Mouse (Mus musculus) forebrain, embryonic 16.5 days (tissue): Measurements from ENCODE around the gene Ubxn4. TPM values are rescaled to one million over a fixed set of nuclear protein-coding genes. Genes with fewer than 3 reads are reported as not detected.
"Not testable (repeated sequence)": the region's sequence is repeated elsewhere in the genome, so short reads cannot be mapped to it uniquely, and the experiment has no call there.

Source experiments
- ATAC-seq: fragments of 200-750 bp; cut with Nextera tagmentation; 2 replicates; pipeline ENCODE4 v1.8.0; 2017; ENCODE audit warnings: mild to moderate bottlenecking, moderate library complexity
- H3K27ac ChIP-seq: fragments of 300-500 bp; sonication (generic); 2 replicates; pipeline ENCODE4 v1.5.1; 2014; ENCODE audit warnings: low read length, control low read depth
- H3K27me3 ChIP-seq: fragments of 300-500 bp; sonication (generic); replicated peaks from 2 replicates; pipeline ENCODE4 v1.6.1; 2014; ENCODE audit warnings: low read length; ENCODE audit not compliant: control insufficient read depth, insufficient read depth
- H3K36me3 ChIP-seq: fragments of 300-500 bp; sonication (generic); 2 replicates; pipeline ENCODE4 v1.6.1; 2014; ENCODE audit not compliant: control insufficient read depth, insufficient read depth
- H3K4me1 ChIP-seq: fragments of 300-500 bp; sonication (generic); replicated peaks from 2 replicates; pipeline ENCODE4 v1.6.1; 2014; ENCODE audit warnings: low read length; ENCODE audit not compliant: control insufficient read depth, insufficient read depth
- H3K4me2 ChIP-seq: fragments of 300-500 bp; sonication (generic); 2 replicates; pipeline ENCODE4 v1.6.1; 2014; ENCODE audit warnings: mild to moderate bottlenecking, low read length, control low read depth
- H3K4me3 ChIP-seq: fragments of 300-500 bp; sonication (generic); replicated peaks from 2 replicates; pipeline ENCODE4 v1.5.1; 2014; ENCODE audit warnings: mild to moderate bottlenecking, low read length, control low read depth
- H3K9ac ChIP-seq: fragments of 300-500 bp; sonication (generic); replicated peaks from 2 replicates; pipeline ENCODE4 v1.6.1; 2014; ENCODE audit warnings: low read depth, low read length, control low read depth
- H3K9me3 ChIP-seq: fragments of 300-500 bp; sonication (generic); 2 replicates; pipeline ENCODE4 v1.6.1; 2016; ENCODE audit warnings: low read length; ENCODE audit not compliant: control insufficient read depth
- WGBS: fragments of 180-500 bp; shearing (Covaris S2); extraction: QIAGEN DNeasy Blood & Tissue Kit; methylation state at CpG from one replicate; pipeline ENCODE4 v1.1.7; 2014; 5-methylcytosine and 5-hydroxymethylcytosine counted together
- polyA plus RNA-seq: library from polyadenylated mRNA; unstranded; fragments of >200 nt; fragmentation: Nextera tagmentation; extraction: Ambion mirVana; gene quantifications from 2 replicates; pipeline ENCODE4 v1.2.1, GENCODE M21; 2015

Ubxn4 gene
- polyA plus RNA-seq, 1 experiment from 2014 or later, result 71.1 TPM

DNA sequence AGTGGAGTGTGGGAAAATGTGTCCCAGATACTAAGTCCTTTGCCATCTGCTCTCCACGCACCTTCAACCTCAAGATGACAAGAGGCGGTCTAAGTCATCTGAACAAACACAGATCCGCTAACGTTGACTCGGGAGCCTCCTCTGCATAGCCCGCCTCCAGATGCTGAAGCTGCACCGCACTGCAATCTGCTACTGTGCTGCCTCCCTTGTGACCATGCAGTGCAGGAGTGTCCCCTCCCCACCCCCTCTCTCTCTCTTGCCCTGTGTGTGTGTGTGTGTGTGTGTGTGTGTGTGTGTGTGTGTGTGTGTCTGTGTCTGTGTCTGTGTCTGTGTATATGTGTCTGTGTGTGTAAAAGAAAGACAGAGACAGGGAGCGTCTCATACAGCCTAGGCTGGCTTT lies 51.5 kb downstream of the Ubxn4 start:
- Histone ChIP-seq H3K4me2 (no peak overlapping the region), H3K27me3 (no peaks in the 10 kb centered on the region), H3K27ac (no peak overlapping the region), H3K9ac (no peak overlapping the region), H3K36me3 (no peaks in the 10 kb centered on the region), H3K9me3 (no peaks in the 10 kb centered on the region), H3K4me1 (no peaks in the 10 kb centered on the region), H3K4me3 (no peak overlapping the region)
- ATAC-seq, result no peak
- WGBS, result 83% methylated on average over 8 of the region's 8 CpGs

DNA sequence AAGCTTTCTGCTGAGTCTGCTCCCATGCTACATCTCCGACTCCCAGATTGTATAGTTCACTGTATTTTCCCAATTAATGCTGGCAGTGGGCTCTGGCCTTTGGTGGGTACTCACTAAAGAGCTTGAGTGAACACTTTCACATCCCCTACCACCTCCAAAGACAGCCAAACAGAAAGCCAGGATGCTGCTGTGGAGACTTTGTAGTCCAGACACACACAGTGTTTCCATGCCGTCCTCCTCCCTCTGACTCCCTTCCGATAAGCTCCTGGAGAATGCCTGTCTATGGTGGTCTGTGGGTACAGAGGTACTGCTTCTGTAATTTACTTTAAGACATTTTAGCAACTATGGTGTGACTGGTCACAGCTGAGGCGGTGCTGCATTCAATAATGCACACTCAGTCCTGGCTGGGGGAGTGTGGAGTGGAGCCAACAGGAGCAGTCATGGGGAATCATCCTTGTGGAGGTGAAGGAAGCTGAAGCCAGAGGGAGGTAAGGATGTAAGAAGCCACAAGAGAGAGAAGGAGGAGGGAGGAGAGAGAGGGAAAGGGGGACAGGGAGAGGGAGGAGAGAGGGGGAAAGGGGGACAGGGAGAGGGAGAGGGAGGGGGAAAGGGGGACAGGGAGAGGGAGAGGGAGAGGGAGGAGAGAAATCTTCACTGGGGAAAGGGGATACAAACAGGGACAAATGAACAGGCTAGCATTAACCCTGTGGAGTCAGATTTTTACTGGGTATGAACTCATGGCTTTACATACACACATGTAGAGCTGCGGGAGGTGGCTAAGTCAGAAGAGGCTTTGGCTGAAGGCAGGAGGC lies 52.2 kb downstream of the Ubxn4 start:
- Histone ChIP-seq H3K4me1 (no peaks in the 10 kb centered on the region), H3K4me3 (no peak overlapping the region), H3K27ac (no peak overlapping the region), H3K27me3 (no peaks in the 10 kb centered on the region), H3K9me3 (no peaks in the 10 kb centered on the region), H3K4me2 (no peak overlapping the region), H3K36me3 (no peaks in the 10 kb centered on the region), H3K9ac (no peak overlapping the region)
- peak; percentile 43 for ATAC-seq
- 53% methylated on average over 5 of the region's 5 CpGs for WGBS

DNA sequence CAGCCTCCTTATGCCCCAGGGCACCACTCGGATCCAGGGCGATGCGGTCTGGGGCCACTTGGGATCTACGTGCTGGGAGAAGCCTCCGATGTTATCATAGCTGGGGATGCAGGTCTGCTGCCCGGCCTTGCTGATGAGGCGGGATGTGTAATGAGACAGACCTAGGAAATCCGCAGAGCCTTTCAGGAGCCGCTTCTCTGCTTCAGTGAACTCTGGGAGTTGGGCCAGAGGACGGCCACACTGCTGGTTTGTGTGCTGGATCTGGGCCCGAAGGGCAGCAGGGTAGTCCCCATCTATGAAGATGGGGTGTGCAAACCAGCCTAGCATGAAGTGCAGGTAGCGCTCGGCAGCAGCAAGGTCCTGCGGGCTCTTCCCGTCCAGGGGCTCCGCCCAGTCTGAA lies 60.1 kb downstream of the Ubxn4 start:
- Histone ChIP-seq H3K27ac (no peak overlapping the region), H3K9ac (no peak overlapping the region), H3K36me3 (no peaks in the 10 kb centered on the region), H3K4me1 (no peaks in the 10 kb centered on the region), H3K27me3 (no peaks in the 10 kb centered on the region), H3K9me3 (no peaks in the 10 kb centered on the region), H3K4me2 (peak overlapping the region; percentile 41), H3K4me3 (peak overlapping the region; percentile 12)
- ATAC-seq, result peak; percentile 80
- WGBS, result 63% methylated on average over 16 of the region's 16 CpGs

- Histone ChIP-seq H3K9ac (no peak overlapping the region), H3K27me3 (no peaks in the 10 kb centered on the region), H3K36me3 (no peaks in the 10 kb centered on the region), H3K9me3 (no peaks in the 10 kb centered on the region), H3K27ac (no peak overlapping the region), H3K4me1 (no peaks in the 10 kb centered on the region), H3K4me2 (no peak overlapping the region), H3K4me3 (no peak overlapping the region)
- WGBS, result 91% methylated on average over 3 of the region's 3 CpGs
- ATAC-seq, result no peak
Observed at GRCm38 (mm10) chr1:128309043-128309442, 65.3 kb downstream of the Ubxn4 start.

DNA sequence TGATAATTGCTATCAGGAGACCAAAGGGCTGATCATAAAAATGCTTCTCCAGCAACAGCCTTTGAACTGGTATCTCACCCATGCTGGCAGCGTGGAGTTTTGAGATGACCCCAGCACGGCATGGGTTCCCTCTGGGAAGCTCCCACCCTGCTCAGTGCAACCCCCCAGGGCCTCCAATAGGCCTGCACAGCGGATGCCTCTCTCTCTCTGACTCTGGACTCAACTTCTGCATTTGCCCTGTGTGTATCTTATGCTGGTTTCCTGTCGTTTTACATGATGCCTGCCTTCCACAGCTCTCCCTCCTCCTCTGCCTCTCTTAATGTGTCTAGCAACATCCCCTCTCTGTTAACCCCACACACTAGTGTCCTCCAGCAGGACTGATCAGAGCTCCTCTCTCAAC lies 70.9 kb downstream of the Ubxn4 start:
- Histone ChIP-seq H3K4me2 (no peak overlapping the region), H3K9ac (no peak overlapping the region), H3K4me3 (no peak overlapping the region), H3K27ac (no peak overlapping the region), H3K27me3 (no peaks in the 10 kb centered on the region), H3K9me3 (no peaks in the 10 kb centered on the region), H3K36me3 (no peaks in the 10 kb centered on the region), H3K4me1 (no peaks in the 10 kb centered on the region)
- no peak for ATAC-seq
- 74% methylated on average over 4 of the region's 4 CpGs for WGBS

- not testable (repeated sequence) for H3K9ac ChIP-seq, H3K27me3 ChIP-seq, H3K9me3 ChIP-seq, ATAC-seq, H3K27ac ChIP-seq, H3K4me3 ChIP-seq, H3K4me2 ChIP-seq, H3K36me3 ChIP-seq, H3K4me1 ChIP-seq
- 83% methylated on average over 6 of the region's 6 CpGs for WGBS
Observed at GRCm38 (mm10) chr1:128319266-128319665, 75.5 kb downstream of the Ubxn4 start.

DNA sequence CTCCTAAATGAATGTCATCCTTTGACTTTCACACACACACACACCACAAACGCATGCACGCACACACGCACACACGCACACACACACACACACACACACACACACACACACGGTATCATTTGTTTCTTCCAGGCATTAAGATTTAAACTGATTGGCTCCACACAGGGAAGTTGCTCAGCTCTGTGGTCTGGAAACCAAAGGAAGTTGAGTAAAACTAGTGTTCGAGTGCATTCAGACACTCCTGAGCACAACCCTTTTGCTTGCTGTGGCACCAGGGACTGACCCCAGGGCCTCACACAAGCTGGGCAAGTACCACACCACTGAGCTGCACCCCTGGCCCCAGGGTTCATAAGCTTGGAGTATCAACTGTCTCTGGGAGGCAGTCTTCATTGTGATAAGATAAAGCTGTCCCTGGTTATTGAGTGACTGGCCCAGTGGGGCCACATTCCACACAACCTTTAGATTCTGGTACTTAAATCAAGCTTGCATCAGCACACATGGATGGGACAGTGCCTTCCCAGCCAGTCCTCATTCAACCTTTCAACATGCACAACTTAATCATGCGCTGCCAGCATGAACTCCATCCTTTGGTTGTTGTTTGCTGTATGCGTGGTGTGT lies 79.4 kb downstream of the Ubxn4 start:
- 96% methylated on average over 8 of the region's 8 CpGs for WGBS
- H3K9me3 ChIP-seq, result no peaks in the 10 kb centered on the region
- H3K27me3 ChIP-seq, result no peaks in the 10 kb centered on the region
- ATAC-seq, result no peak
- no peak overlapping the region for H3K4me3 ChIP-seq
- no peak overlapping the region for H3K9ac ChIP-seq
- H3K27ac ChIP-seq, result no peak overlapping the region
- H3K4me2 ChIP-seq, result no peak overlapping the region
- no peaks in the 10 kb centered on the region for H3K36me3 ChIP-seq
- H3K4me1 ChIP-seq, result no peaks in the 10 kb centered on the region

DNA sequence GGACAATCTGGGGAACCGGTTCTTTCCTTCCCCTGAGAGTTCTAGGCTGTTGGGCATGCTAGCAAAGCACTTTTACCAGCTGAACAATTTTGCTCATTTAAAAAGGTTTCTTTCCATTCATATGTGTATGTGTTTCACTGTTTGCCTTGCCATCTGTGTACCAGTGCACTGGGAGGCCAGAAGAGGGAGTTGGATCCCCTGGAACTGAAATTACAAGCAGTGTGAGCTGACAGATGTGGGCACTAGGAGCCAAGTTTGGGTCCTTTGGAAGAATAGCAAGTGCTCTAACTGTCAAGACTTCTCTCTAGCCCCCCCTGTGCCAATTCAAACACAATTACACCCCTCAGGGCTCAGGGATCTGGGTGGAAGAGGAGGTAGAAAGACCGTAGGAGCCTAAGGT lies 81.0 kb downstream of the Ubxn4 start:
- H3K27ac ChIP-seq, result no peak overlapping the region
- H3K9ac ChIP-seq, result no peak overlapping the region
- ATAC-seq, result peak; percentile 72
- H3K4me3 ChIP-seq, result no peak overlapping the region
- H3K4me2 ChIP-seq, result no peak overlapping the region
- no peaks in the 10 kb centered on the region for H3K4me1 ChIP-seq
- 72% methylated on average over 2 of the region's 2 CpGs for WGBS
- H3K36me3 ChIP-seq, result no peaks in the 10 kb centered on the region
- H3K9me3 ChIP-seq, result no peaks in the 10 kb centered on the region
- H3K27me3 ChIP-seq, result no peaks in the 10 kb centered on the region

DNA sequence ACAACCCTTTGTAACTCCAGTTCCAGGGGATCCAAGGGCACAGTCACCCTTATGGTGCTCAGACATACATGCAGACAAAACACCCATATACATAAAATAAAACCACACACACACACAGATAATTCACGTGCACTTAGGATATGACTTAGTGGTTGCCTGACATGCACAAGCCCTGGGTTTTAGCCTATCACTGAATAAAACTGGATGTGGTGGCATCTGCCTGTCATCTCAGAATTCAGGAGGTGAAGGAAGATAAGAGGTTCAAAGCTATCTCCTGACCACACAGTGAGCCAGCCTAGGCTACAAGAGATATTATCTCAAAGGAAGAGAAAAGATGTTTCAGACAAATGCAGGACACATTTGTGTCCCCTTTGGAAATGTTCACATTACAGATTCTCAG lies 83.4 kb downstream of the Ubxn4 start:
- Histone ChIP-seq H3K4me2 (no peak overlapping the region), H3K9ac (no peak overlapping the region), H3K4me3 (no peak overlapping the region), H3K27ac (no peak overlapping the region), H3K9me3 (no peaks in the 10 kb centered on the region), H3K36me3 (no peaks in the 10 kb centered on the region), H3K27me3 (no peaks in the 10 kb centered on the region), H3K4me1 (no peaks in the 10 kb centered on the region)
- ATAC-seq, result no peak
- 94% methylated on average over 1 of the region's 1 CpGs for WGBS
